Mouse (Mus musculus) midbrain, embryonic 14.5 days (tissue): ENCODE measurements at regions not wholly inside any gene's neighbourhood (a gene's known extent, or its start where the extent isn't known, plus 50 kb on each side); places are given as distances from the start of the nearest gene placed in this dataset.
A peak's percentile ranks its signal among the peaks of the same experiment; 100 is the strongest.

ENCODE experiments used
- ATAC-seq: fragments of 200-750 bp; cut with Nextera tagmentation; 2 replicates; pipeline ENCODE4 v1.8.0; 2017; ENCODE audit warnings: moderate number of reproducible peaks, moderate library complexity; ENCODE audit not compliant: low FRiP score, low TSS enrichment
- DNase-seq: peaks from one replicate; pipeline ENCODE4 v3.0.0-alpha.2; 2015
- H3K27ac ChIP-seq: fragments of 300-500 bp; sonication (generic); replicated peaks from 2 replicates; pipeline ENCODE4 v1.5.1; 2014; ENCODE audit warnings: mild to moderate bottlenecking, low read depth, low read length, moderate library complexity
- H3K27me3 ChIP-seq: fragments of 300-500 bp; sonication (generic); 2 replicates; pipeline ENCODE4 v1.6.1; 2014; ENCODE audit warnings: low read length, control low read depth, mixed read lengths; ENCODE audit not compliant: control insufficient read depth, insufficient read depth
- H3K36me3 ChIP-seq: fragments of 300-500 bp; sonication (generic); 2 replicates; pipeline ENCODE4 v1.6.1; 2014; ENCODE audit warnings: low read length, control low read depth; ENCODE audit not compliant: control insufficient read depth, insufficient read depth
- H3K4me1 ChIP-seq: fragments of 300-500 bp; sonication (generic); 2 replicates; pipeline ENCODE4 v1.6.1; 2014; ENCODE audit warnings: mild to moderate bottlenecking, antibody characterized with exemption, low read length, control low read depth; ENCODE audit not compliant: control insufficient read depth, insufficient read depth
- H3K4me2 ChIP-seq: fragments of 300-500 bp; sonication (generic); 2 replicates; pipeline ENCODE4 v1.6.1; 2014; ENCODE audit warnings: mild to moderate bottlenecking, low read length, moderate library complexity
- H3K4me3 ChIP-seq: fragments of 300-500 bp; sonication (generic); replicated peaks from 2 replicates; pipeline ENCODE4 v1.5.1; 2014; ENCODE audit warnings: low read depth, low read length
- H3K9ac ChIP-seq: fragments of 300-500 bp; sonication (generic); replicated peaks from 2 replicates; pipeline ENCODE4 v1.6.1; 2014; ENCODE audit warnings: mild to moderate bottlenecking, low read length, moderate library complexity
- H3K9me3 ChIP-seq: fragments of 300-500 bp; sonication (generic); 2 replicates; pipeline ENCODE4 v1.6.1; 2016; ENCODE audit warnings: low read length, control low read depth, mixed read lengths; ENCODE audit not compliant: control insufficient read depth
- WGBS: fragments of 180-500 bp; shearing (Covaris S2); extraction: QIAGEN DNeasy Blood & Tissue Kit; methylation state at CpG from one replicate; pipeline ENCODE4 v1.1.7; 2014; 5-methylcytosine and 5-hydroxymethylcytosine counted together

DNA sequence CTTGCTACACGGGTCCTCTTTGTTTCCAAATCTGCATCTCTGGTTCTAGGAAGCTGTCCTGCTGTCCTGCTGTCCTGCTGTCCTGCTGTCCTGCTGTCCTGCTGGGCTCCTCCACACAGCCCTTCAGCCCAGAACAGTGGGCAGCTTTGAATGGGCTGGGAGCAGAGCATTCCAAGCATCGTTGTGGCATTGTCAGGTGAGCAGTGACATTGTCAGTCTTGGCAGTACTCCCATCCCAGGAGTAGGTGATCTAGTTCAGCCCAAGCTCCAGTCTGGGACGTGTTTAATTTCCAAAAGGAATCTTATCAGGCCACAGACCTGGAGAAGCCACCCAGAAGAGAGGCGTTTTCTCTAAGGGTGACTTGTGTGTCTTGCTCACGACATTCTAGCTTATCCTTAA lies 99.4 kb upstream of the Foxn2 start:
- H3K9ac ChIP-seq = no peak overlapping the region
- WGBS = 60% methylated on average over 5 of the region's 5 CpGs
- H3K27ac ChIP-seq = no peak overlapping the region
- no peak overlapping the region for H3K4me3 ChIP-seq
- H3K4me2 ChIP-seq = no peak overlapping the region
- H3K9me3 ChIP-seq = peaks cover 3% of the 10 kb centered on the region; the same call in 1 of the 2 replicates
- no peaks in the 10 kb centered on the region for H3K36me3 ChIP-seq
- no peaks in the 10 kb centered on the region for H3K4me1 ChIP-seq
- no peaks in the 10 kb centered on the region for H3K27me3 ChIP-seq
- DNase-seq = no peak
- no peak for ATAC-seq

DNA sequence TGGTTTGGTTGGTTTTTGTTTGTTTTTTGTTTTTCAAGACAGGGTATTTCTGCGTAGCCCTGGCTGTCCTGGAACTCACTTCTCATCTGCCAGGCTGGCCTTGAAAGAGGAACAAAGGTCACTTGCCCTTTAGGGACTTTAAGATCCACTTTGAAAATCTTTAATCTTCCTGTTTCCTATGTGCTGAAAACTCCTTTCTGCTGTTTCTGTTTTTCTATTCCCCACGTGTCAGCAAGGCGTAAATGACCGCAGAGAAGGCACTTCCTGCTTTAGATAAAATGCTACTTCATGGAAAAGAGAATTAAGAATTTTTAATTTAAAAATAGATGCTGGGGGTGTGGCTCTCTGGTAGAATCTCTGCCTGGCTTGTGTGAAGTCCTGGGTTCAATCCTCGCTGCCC lies 98.9 kb upstream of the Foxn2 start:
- 88% methylated on average over 5 of the region's 5 CpGs for WGBS
- H3K4me2 ChIP-seq = no peak overlapping the region
- DNase-seq (no peak), ATAC-seq (no peak)
- H3K9ac ChIP-seq = no peak overlapping the region
- H3K27me3 ChIP-seq = no peaks in the 10 kb centered on the region
- no peak overlapping the region for H3K27ac ChIP-seq
- no peaks in the 10 kb centered on the region for H3K36me3 ChIP-seq
- H3K9me3 ChIP-seq = peaks cover 3% of the 10 kb centered on the region; the same call in 1 of the 2 replicates
- no peaks in the 10 kb centered on the region for H3K4me1 ChIP-seq
- H3K4me3 ChIP-seq = no peak overlapping the region

- DNase-seq = no peak
- H3K4me2 ChIP-seq = no peak overlapping the region
- no peak for ATAC-seq
- WGBS = 82% methylated on average over 17 of the region's 17 CpGs
- no peaks in the 10 kb centered on the region for H3K36me3 ChIP-seq
- H3K27ac ChIP-seq = no peak overlapping the region
- H3K4me1 ChIP-seq = no peaks in the 10 kb centered on the region
- peaks cover 3% of the 10 kb centered on the region; the same call in 1 of the 2 replicates for H3K9me3 ChIP-seq
- no peak overlapping the region for H3K4me3 ChIP-seq
- no peak overlapping the region for H3K9ac ChIP-seq
- H3K27me3 ChIP-seq = no peaks in the 10 kb centered on the region
Measured at GRCm38 (mm10) chr17:88343091-88343783, 97.3 kb upstream of the Foxn2 start.

DNA sequence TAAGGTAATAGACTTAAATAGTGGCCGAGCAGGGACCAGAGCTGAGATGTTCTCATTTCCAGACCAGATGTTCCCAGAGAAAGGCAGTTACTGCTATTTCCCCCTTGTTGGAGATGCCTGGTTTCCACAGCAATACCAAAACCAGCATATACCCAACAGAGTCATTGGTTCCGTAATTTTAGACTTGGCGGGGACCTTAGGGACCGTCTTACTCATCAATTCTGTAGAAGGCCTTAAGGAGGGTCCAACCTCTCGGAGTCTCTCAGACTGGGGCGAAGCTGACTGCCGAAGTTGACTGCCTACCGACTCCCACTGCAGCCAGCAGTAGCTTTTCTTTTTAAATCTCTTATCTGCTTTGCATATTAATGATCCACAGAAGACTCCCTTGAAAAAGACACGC lies 95.1 kb upstream of the Foxn2 start:
- no peaks in the 10 kb centered on the region for H3K36me3 ChIP-seq
- H3K4me3 ChIP-seq = no peak overlapping the region
- H3K4me2 ChIP-seq = no peak overlapping the region
- H3K4me1 ChIP-seq = no peaks in the 10 kb centered on the region
- ATAC-seq (no peak), DNase-seq (no peak)
- no peak overlapping the region for H3K27ac ChIP-seq
- H3K9ac ChIP-seq = no peak overlapping the region
- H3K27me3 ChIP-seq = no peaks in the 10 kb centered on the region
- H3K9me3 ChIP-seq = no peaks in the 10 kb centered on the region
- 65% methylated on average over 9 of the region's 9 CpGs for WGBS

DNA sequence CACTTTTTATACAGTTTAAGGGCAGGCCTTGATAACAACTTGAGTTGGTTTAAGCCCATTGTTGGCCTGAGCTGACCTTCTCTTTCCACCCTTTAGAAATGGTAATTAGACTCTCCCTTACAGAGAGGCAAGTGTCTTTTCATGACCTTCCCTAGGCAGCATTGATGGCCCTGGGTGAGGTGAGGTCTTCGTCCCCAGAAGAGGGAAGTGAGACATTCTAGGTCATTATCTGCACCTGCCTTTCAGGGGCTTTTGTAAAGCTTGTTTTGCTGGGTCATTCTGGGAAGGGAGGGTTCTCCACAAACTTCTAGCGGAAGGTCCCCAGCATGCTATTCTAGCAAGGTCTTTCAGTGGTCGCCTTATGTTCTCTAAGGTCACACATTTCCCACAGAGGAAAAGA lies 93.6 kb upstream of the Foxn2 start:
- Histone ChIP-seq H3K27me3 (no peaks in the 10 kb centered on the region), H3K9me3 (no peaks in the 10 kb centered on the region), H3K4me1 (no peaks in the 10 kb centered on the region), H3K4me3 (no peak overlapping the region), H3K27ac (no peak overlapping the region), H3K4me2 (no peak overlapping the region), H3K36me3 (no peaks in the 10 kb centered on the region), H3K9ac (no peak overlapping the region)
- DNase-seq (no peak), ATAC-seq (no peak)
- WGBS = 68% methylated on average over 3 of the region's 3 CpGs

- Histone ChIP-seq H3K4me3 (no peak overlapping the region), H3K27me3 (no peaks in the 10 kb centered on the region), H3K9ac (no peak overlapping the region), H3K36me3 (no peaks in the 10 kb centered on the region), H3K9me3 (no peaks in the 10 kb centered on the region), H3K4me2 (no peak overlapping the region), H3K27ac (no peak overlapping the region), H3K4me1 (no peaks in the 10 kb centered on the region)
- peak; percentile 40 for DNase-seq
- ATAC-seq = no peak
- WGBS = 49% methylated on average over 5 of the region's 5 CpGs
Measured at GRCm38 (mm10) chr17:88349825-88350460, 90.6 kb upstream of the Foxn2 start.

DNA sequence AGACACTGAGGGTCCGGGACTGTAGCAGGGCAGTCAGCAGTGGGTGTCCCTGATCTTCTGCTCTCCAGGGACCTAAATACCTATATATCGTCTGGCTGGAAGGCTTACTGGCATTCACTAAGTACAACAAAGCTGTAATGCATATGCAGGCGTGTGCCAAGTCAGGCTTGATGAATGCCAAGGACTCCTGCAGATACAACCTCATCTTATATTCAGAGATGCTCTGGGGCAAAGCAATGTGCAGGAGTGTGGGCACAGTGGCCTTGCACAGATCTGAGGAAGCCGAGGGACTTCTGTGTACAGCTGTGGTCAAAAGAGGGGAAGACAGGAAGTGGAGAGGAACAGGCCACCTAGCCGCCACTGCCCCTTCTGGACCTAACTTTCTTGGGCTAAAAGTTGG lies 89.5 kb upstream of the Foxn2 start:
- no peaks in the 10 kb centered on the region for H3K36me3 ChIP-seq
- ATAC-seq (no peak), DNase-seq (no peak)
- no peak overlapping the region for H3K4me2 ChIP-seq
- no peaks in the 10 kb centered on the region for H3K4me1 ChIP-seq
- H3K4me3 ChIP-seq = no peak overlapping the region
- H3K27ac ChIP-seq = no peak overlapping the region
- H3K9me3 ChIP-seq = no peaks in the 10 kb centered on the region
- 85% methylated on average over 5 of the region's 5 CpGs for WGBS
- no peak overlapping the region for H3K9ac ChIP-seq
- H3K27me3 ChIP-seq = no peaks in the 10 kb centered on the region

DNA sequence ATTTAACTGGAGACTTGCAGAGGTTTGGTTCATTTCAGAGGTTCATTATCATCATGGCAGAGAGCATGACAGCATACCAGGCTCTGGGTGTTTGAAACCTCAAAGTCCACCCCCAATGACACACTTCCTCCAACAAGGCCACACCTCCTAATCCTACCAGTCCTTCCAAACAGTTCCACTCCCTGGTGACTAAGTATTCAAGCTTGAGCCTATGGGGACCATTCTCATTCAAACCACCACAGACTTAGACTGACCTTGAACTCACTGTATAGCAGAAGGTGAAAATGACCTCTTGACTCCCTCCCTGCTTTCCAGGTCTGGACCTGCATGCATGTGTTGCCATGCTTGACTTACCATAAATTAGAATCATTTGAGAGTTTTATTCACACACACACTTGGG lies 87.6 kb upstream of the Foxn2 start:
- no peaks in the 10 kb centered on the region for H3K4me1 ChIP-seq
- ATAC-seq = no peak
- H3K36me3 ChIP-seq = no peaks in the 10 kb centered on the region
- H3K27me3 ChIP-seq = no peaks in the 10 kb centered on the region
- H3K4me2 ChIP-seq = no peak overlapping the region
- no peaks in the 10 kb centered on the region for H3K9me3 ChIP-seq
- no peak overlapping the region for H3K27ac ChIP-seq
- no peak for DNase-seq
- H3K9ac ChIP-seq = no peak overlapping the region
- H3K4me3 ChIP-seq = no peak overlapping the region

GRCm38 (mm10) chr17:88361161-88361560 lies 79.3 kb upstream of the Foxn2 start:
- Histone ChIP-seq H3K9ac (no peak overlapping the region), H3K36me3 (no peaks in the 10 kb centered on the region), H3K27ac (no peak overlapping the region), H3K4me2 (no peak overlapping the region), H3K4me3 (no peak overlapping the region), H3K27me3 (no peaks in the 10 kb centered on the region), H3K9me3 (no peaks in the 10 kb centered on the region), H3K4me1 (no peaks in the 10 kb centered on the region)
- WGBS = 90% methylated on average over 2 of the region's 2 CpGs
- DNase-seq (no peak), ATAC-seq (no peak)
